Mouse (Mus musculus) olfactory bulb, adult 2 months (tissue): ENCODE data around the gene Clptm1.

Source experiments
- CTCF ChIP-seq: fragments of 200-500 bp; IDR thresholded peaks from 2 replicates; pipeline ENCODE4 v1.5.1; 2012; ENCODE audit warnings: low read depth, mild to moderate bottlenecking, low read length, moderate library complexity; ENCODE audit not compliant: insufficient read depth
- POLR2A ChIP-seq: fragments of 200-500 bp; IDR thresholded peaks from 2 replicates; pipeline ENCODE4 v1.6.1; 2012; ENCODE audit warnings: mild to moderate bottlenecking, low read depth, low read length, moderate library complexity; ENCODE audit not compliant: insufficient read depth

GRCm38 (mm10) chr7:19680702-19681101 lies 15.9 kb upstream of the Clptm1 start:
- TF ChIP-seq POLR2A (no peak), CTCF (no peak)
